Mouse (Mus musculus) layer of hippocampus, adult 18-20 months (tissue): ENCODE measurements at regions not wholly inside any gene's neighbourhood (a gene's known extent, or its start where the extent isn't known, plus 50 kb on each side); places are given as distances from the start of the nearest gene placed in this dataset.

Experiments used
- DNase-seq, 2 experiments: peaks; one replicate each; pipeline ENCODE4 v3.0.0; 2022; ENCODE audit warnings: low spot score in 2 of 2

DNA sequence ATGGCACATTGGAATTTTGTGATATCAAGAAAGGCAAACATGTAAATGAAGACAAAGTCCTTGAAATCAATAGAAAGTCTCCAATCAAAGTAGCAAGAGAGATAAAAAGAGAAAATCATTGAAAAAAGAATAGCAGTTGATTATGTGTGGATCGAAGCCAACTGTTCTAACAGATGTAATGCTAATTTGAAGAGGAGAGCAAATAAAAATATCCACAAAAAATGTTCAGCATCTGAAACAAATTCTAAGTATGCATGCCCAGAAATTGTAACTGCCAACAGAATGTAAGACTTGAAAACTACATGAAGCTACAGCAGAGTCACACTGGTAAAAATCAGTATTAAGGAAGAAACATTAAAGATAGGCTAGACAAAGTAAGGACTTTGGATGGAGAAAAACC lies 587.2 kb upstream of the Galntl6 start:
- peak in 1 of 2 experiments; percentile 44 for DNase-seq

- no peak for DNase-seq
These were observed 579.0 kb upstream of the Galntl6 start for GRCm38 (mm10) chr8:59491392-59491791.

GRCm38 (mm10) chr8:59478257-59478656 lies 565.8 kb upstream of the Galntl6 start:
- DNase-seq = no peak

DNA sequence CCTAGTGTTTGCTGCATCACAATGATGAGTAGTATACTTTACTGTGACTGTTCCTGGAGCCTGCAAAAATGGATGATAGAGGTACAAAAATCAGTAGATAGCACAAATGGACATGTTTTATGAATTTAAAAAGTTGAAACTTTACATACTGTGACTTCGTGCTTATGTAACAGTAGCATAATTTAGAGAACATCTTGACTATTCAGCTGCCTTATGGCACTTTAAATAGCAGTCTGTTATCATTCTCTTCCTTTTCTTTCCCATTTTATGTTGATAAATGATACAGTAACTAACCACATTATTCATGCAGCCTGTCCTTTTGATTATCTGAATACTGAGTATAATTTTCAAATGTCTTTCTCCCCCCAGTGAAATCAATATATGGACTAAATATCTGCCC lies 561.8 kb upstream of the Galntl6 start:
- peak in 1 of 2 experiments; percentile 51 for DNase-seq

GRCm38 (mm10) chr8:59448622-59449021 lies 536.2 kb upstream of the Galntl6 start:
- no peak for DNase-seq

DNA sequence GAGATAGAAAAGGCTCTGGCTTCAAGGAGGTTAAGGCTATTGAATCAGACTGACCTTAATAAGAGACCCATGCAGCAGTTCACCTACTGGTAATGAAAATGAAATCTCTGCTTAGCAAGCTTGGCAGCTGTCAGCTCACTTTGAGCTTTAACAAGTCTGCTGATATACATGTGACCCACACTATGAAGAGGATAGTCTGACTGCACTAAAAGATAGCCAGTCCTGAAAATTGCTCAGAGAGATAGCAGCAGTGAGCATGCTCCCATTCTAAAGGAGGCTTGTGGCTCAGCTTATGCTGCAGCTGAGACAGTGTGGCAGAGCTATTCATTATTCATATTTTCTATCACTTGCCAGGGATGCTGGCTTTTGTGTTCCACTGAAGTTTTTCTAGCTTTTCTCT lies 491.2 kb upstream of the Galntl6 start:
- peak in 1 of 2 experiments; percentile 9 for DNase-seq

DNA sequence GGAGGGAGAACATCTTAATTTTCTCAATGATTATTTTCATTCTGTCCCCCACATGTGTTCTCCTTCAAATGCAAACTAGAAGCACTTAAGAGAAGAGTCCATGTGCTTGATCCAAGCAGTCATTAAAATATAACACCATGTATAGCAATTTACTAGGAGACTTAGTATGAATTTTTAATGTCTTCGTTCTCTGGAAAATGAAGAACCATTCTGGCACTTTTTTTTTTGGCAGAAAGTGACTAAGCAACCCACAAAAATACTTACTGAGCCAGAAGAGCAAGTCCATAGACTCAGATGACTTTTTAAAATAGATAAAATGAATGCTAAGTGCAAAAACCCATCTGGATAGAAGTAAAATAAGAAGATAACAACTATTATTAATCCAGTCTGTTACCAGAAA lies 477.3 kb upstream of the Galntl6 start:
- DNase-seq = no peak

GRCm38 (mm10) chr8:59384711-59385110 lies 472.3 kb upstream of the Galntl6 start:
- DNase-seq = peak in 1 of 2 experiments; percentile 10

GRCm38 (mm10) chr8:59352983-59353382 lies 440.5 kb upstream of the Galntl6 start:
- peak in 1 of 2 experiments; percentile 3 for DNase-seq

GRCm38 (mm10) chr8:59334990-59335389 lies 422.6 kb upstream of the Galntl6 start:
- no peak for DNase-seq
